Mouse (Mus musculus) liver, embryonic 11.5 days (tissue): ENCODE results near the gene Tpcn2. TPM values are rescaled to one million over a fixed set of nuclear protein-coding genes. Genes with fewer than 3 reads are reported as not detected.

Source experiments
- ATAC-seq: fragments of 200-750 bp; cut with Nextera tagmentation; replicated peaks from 2 replicates; pipeline ENCODE4 v1.8.0; 2017; ENCODE audit warnings: moderate number of reproducible peaks, mild to moderate bottlenecking, moderate TSS enrichment, moderate library complexity; ENCODE audit not compliant: low FRiP score
- DNase-seq: peaks from one replicate; pipeline ENCODE4 v3.0.0-alpha.2; 2017; ENCODE audit warnings: low spot score
- H3K27ac ChIP-seq: fragments of 300-500 bp; sonication (generic); 2 replicates; pipeline ENCODE4 v1.5.1; 2014; ENCODE audit warnings: mild to moderate bottlenecking, low read depth, low read length, control low read depth
- H3K27me3 ChIP-seq: fragments of 300-500 bp; sonication (generic); replicated peaks from 2 replicates; pipeline ENCODE4 v1.6.1; 2014; ENCODE audit warnings: low read length, mixed read lengths; ENCODE audit not compliant: control insufficient read depth, insufficient read depth
- H3K36me3 ChIP-seq: fragments of 300-500 bp; sonication (generic); 2 replicates; pipeline ENCODE4 v1.6.1; 2014; ENCODE audit warnings: mild to moderate bottlenecking, low read length, moderate library complexity, mixed read lengths; ENCODE audit not compliant: control insufficient read depth, insufficient read depth
- H3K4me1 ChIP-seq: fragments of 300-500 bp; sonication (generic); replicated peaks from 2 replicates; pipeline ENCODE4 v1.6.1; 2014; ENCODE audit warnings: low read length, mixed read lengths; ENCODE audit not compliant: control insufficient read depth, insufficient read depth
- H3K4me2 ChIP-seq: fragments of 300-500 bp; sonication (generic); 2 replicates; pipeline ENCODE4 v1.6.1; 2014; ENCODE audit warnings: mild to moderate bottlenecking, control low read depth, moderate library complexity
- H3K4me3 ChIP-seq: fragments of 300-500 bp; sonication (generic); 2 replicates; pipeline ENCODE4 v1.5.1; 2014; ENCODE audit warnings: low read depth, low read length, control low read depth
- H3K9ac ChIP-seq: fragments of 300-500 bp; sonication (generic); 2 replicates; pipeline ENCODE4 v1.6.1; 2014; ENCODE audit warnings: low read depth, low read length, control low read depth
- H3K9me3 ChIP-seq: fragments of 300-500 bp; sonication (generic); 2 replicates; pipeline ENCODE4 v1.6.1; 2016; ENCODE audit warnings: low read length, inconsistent platforms, mixed read lengths; ENCODE audit not compliant: control insufficient read depth
- whole genome bisulfite sequencing: fragments of 180-500 bp; shearing (Covaris S2); extraction: QIAGEN DNeasy Blood & Tissue Kit; methylation state at CpG from one replicate; pipeline ENCODE4 v1.1.7; 2014; 5-methylcytosine and 5-hydroxymethylcytosine counted together
- polyA plus RNA-seq: library from polyadenylated mRNA; unstranded; fragments of >200 nt; fragmentation: Nextera tagmentation; extraction: Ambion mirVana; gene quantifications from 2 replicates; pipeline ENCODE4 v1.2.1, GENCODE M21; 2014

The Tpcn2 gene
- polyA plus RNA-seq, 1 experiment from 2014 or later: 2.4 TPM

DNA sequence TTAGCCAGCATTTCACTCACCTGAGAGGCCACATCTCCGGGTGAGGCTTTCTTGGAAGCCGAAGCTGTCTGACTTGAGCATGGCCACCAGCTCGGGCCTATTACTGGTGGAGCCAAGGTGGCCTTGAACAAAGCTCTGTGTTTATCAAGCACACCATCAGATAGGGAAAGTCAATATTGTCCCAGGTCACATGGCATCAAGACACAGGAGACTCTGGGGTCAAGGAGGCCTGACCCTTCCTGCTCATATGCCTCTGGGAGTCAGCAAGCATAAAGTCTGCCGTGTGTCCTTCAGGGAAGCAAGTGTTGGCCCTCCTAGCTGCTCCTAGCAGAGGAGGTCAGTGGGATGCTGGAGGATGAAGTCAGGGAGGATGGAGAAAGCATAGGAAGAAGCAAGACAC is 75.8 kb downstream of the Tpcn2 start, which contains the start of gene 1810010D01Rik:
Gene 1810010D01Rik (minus strand): TSS at position 114 of the 400 bp plus-strand sequence.
- Histone ChIP-seq H3K36me3 (no peaks in the 10 kb centered on the region), H3K4me3 (no peak within 1 kb of the TSS), H3K4me2 (no peak within 1 kb of the TSS), H3K27ac (peak within 1 kb of the TSS; percentile 87; the same call in 1 of the 2 replicates), H3K4me1 (peaks cover 21% of the 10 kb centered on the region), H3K9me3 (no peaks in the 10 kb centered on the region), H3K27me3 (0 out of 2 replicates have a peak, but pooled peaks cover 2% of the 10 kb centered on the region), H3K9ac (no peak within 1 kb of the TSS)
- 67% methylated on average over 4 of the region's 4 CpGs for WGBS
- ATAC-seq (no peak), DNase-seq (no peak)

DNA sequence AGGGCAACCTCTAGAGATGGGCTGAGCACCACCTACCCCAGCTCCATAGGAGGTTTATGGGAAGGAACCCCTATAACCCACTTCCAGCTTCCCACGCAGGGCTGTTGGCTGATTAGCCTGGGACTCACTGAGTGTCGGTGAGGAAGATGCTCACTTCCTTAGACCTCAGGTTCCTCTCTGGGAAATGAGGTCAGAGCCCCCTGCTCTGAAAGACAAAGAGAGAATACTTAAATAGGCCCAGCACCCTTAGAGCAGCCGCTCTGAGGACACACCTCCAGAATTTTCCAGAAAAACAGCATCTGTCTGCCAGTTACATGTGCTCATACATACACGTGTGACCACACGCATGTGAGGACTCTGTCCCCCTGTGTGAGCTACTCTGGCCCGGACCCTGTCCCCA is 77.0 kb downstream of the Tpcn2 start:
- Histone ChIP-seq H3K27me3 (0 out of 2 replicates have a peak, but pooled peaks cover 2% of the 10 kb centered on the region), H3K9me3 (no peaks in the 10 kb centered on the region), H3K27ac (peak overlapping the region; percentile 87), H3K4me2 (peak overlapping the region; percentile 64), H3K36me3 (no peaks in the 10 kb centered on the region), H3K9ac (peak overlapping the region; percentile 68), H3K4me3 (no peak overlapping the region), H3K4me1 (peaks cover 18% of the 10 kb centered on the region)
- WGBS: 71% methylated on average over 6 of the region's 6 CpGs
- ATAC-seq (no peak), DNase-seq (no peak)

- 0 out of 2 replicates have a peak overlapping the region, but pooled peaks have one; percentile 1 for H3K4me3 ChIP-seq
- H3K9me3 ChIP-seq: no peaks in the 10 kb centered on the region
- H3K9ac ChIP-seq: peak overlapping the region; percentile 68
- peaks cover 14% of the 10 kb centered on the region for H3K4me1 ChIP-seq
- WGBS: 4% methylated on average over 34 of the region's 34 CpGs
- DNase-seq (peak; percentile 77), ATAC-seq (peak; percentile 65)
- peak overlapping the region; percentile 87 for H3K27ac ChIP-seq
- 0 out of 2 replicates have a peak, but pooled peaks cover 2% of the 10 kb centered on the region for H3K27me3 ChIP-seq
- H3K36me3 ChIP-seq: no peaks in the 10 kb centered on the region
- peak overlapping the region; percentile 64 for H3K4me2 ChIP-seq
Measured at GRCm38 (mm10) chr7:145206056-145206610, 77.7 kb downstream of the Tpcn2 start.

DNA sequence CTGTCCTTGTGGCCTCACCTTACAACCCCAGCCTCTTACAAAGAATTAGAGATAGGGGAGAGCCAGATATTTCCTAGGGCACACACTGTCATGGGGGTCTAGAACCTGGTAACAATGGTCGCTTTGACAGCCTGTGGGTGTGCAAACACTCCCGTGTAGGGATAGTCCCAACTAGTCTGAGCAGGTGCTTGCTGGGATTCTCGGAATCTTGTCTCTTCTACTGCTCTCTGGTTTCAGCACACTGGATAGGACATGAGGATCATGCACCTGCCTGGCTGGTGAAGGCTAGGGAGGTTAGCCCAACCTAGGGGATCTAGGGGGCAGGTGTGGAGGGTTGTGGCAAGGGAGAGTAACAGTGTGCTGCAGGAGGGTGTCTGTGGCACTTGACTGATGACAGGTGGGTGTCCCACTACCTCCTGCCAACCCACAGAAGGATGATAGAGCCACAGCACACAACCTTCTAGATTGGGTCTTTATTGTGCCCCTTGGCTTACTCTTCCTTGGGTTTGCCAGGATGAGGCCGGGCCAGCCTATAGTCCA is 78.4 kb downstream of the Tpcn2 start:
- Histone ChIP-seq H3K4me3 (no peak overlapping the region), H3K9ac (peak overlapping the region; percentile 68; the same call in 1 of the 2 replicates), H3K27ac (peak overlapping the region; percentile 87)

GRCm38 (mm10) chr7:145199711-145200110 is 84.1 kb downstream of the Tpcn2 start:
- whole genome bisulfite sequencing: 63% methylated on average over 2 of the region's 2 CpGs
- DNase-seq: no peak
- no peak overlapping the region for H3K4me2 ChIP-seq
- no peak overlapping the region for H3K4me3 ChIP-seq
- no peaks in the 10 kb centered on the region; the same call in 1 of the 2 replicates for H3K4me1 ChIP-seq
- H3K36me3 ChIP-seq: no peaks in the 10 kb centered on the region
- no peak overlapping the region for H3K27ac ChIP-seq
- no peaks in the 10 kb centered on the region for H3K9me3 ChIP-seq
- no peak overlapping the region for H3K9ac ChIP-seq
- 0 out of 2 replicates have a peak, but pooled peaks cover 2% of the 10 kb centered on the region for H3K27me3 ChIP-seq
- ATAC-seq: no peak

More for the DNA sequence above, 78.4 kb downstream of the Tpcn2 start:
- ATAC-seq (no peak), DNase-seq (no peak)
- H3K36me3 ChIP-seq: no peaks in the 10 kb centered on the region
- H3K27me3 ChIP-seq: 0 out of 2 replicates have a peak, but pooled peaks cover 2% of the 10 kb centered on the region
- H3K4me2 ChIP-seq: no peak overlapping the region
- WGBS: 83% methylated on average over 4 of the region's 4 CpGs
- no peaks in the 10 kb centered on the region for H3K9me3 ChIP-seq
- H3K4me1 ChIP-seq: peaks cover 14% of the 10 kb centered on the region

DNA sequence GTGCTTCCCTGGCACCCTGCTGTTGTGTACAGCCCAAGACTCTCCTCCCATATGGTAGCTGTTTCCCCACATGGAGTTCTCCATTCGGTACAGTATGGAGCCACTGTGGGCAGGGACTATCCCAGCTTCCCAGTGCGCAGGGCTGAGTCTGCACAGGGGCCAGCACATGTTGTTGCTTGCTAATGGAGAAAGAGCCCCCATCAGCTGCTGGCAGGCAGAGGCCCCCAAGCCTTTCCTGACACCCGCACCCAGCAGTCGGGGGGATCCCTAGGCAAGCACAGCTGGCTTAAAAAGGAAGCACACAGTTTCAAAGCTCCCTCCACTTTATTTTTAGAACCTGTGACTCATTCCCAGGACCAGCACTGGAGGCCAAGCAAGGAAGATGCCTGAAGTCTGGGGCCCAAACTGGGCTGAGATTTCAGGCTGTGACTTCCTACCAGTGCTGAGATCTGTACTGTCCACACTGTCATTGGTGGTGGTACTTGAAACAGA is 85.5 kb downstream of the Tpcn2 start:
- DNase-seq (no peak), ATAC-seq (no peak)
- H3K27me3 ChIP-seq: no peaks in the 10 kb centered on the region
- 42% methylated on average over 4 of the region's 4 CpGs for WGBS
- no peaks in the 10 kb centered on the region for H3K9me3 ChIP-seq
- no peaks in the 10 kb centered on the region for H3K36me3 ChIP-seq
- no peak overlapping the region for H3K27ac ChIP-seq
- H3K4me2 ChIP-seq: no peak overlapping the region
- no peak overlapping the region for H3K4me3 ChIP-seq
- H3K4me1 ChIP-seq: peaks cover 3% of the 10 kb centered on the region; the same call in 1 of the 2 replicates
- H3K9ac ChIP-seq: no peak overlapping the region

DNA sequence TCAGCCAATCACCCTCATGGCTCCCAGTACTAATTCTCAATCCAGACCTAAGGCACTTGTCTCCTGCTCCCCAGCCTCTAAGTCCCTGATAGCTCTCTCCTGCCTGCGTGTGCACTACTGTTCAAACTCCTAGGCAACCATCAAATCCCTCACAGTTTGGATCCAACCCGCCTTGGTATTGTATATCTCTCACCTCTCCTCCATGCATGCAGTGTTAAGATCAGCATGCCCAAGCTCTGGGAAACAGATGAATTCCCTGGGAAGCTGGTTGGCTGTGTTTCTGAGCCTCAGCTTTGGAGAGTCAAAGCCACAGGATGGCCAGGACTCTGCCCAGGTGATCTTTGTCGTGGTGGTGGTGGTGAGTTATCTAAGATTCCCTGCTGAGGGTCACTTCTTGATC is 86.1 kb downstream of the Tpcn2 start:
- DNase-seq (no peak), ATAC-seq (no peak)
- Histone ChIP-seq H3K4me2 (no peak overlapping the region), H3K36me3 (no peaks in the 10 kb centered on the region), H3K27me3 (no peaks in the 10 kb centered on the region), H3K9me3 (no peaks in the 10 kb centered on the region), H3K4me3 (no peak overlapping the region), H3K4me1 (peaks cover 3% of the 10 kb centered on the region; the same call in 1 of the 2 replicates), H3K9ac (no peak overlapping the region), H3K27ac (no peak overlapping the region)
- 40% methylated on average over 3 of the region's 3 CpGs for WGBS

DNA sequence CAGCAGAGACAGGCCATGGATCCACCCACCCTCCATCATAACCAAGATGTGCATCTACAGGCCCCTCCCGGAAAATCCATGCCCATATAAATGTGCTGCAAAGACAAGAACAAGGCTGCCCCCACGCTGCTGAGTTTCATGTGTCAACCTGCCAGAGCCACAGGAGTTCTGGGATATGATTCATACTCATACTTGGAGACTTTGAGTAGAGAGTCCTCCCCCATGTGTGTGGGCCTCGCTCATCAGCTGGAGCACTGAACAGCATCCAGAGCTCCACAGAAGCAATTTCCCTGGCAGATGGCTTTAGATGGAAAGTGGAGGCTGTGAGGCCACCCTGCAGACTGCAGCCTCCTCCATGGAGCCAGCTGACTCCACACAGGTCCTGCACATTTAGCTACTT is 86.8 kb downstream of the Tpcn2 start:
- H3K9me3 ChIP-seq: no peaks in the 10 kb centered on the region
- no peak overlapping the region for H3K4me3 ChIP-seq
- peaks cover 3% of the 10 kb centered on the region; the same call in 1 of the 2 replicates for H3K4me1 ChIP-seq
- no peak overlapping the region for H3K4me2 ChIP-seq
- 53% methylated on average over 3 of the region's 3 CpGs for WGBS
- no peaks in the 10 kb centered on the region for H3K36me3 ChIP-seq
- no peak for DNase-seq
- H3K9ac ChIP-seq: no peak overlapping the region
- no peaks in the 10 kb centered on the region for H3K27me3 ChIP-seq
- ATAC-seq: no peak
- no peak overlapping the region for H3K27ac ChIP-seq
